Mouse (Mus musculus) gastrocnemius, adult 2 months (tissue): ENCODE measurements at regions not wholly inside any gene's neighbourhood (a gene's known extent, or its start where the extent isn't known, plus 50 kb on each side); places are given as distances from the start of the nearest gene placed in this dataset.
A peak's percentile ranks its signal among the peaks of the same experiment; 100 is the strongest.

ENCODE experiments used
- DNase-seq: peaks from one replicate; pipeline ENCODE4 v3.0.0; 2022
- H3K27ac ChIP-seq: fragments of 200-600 bp; 2 replicates; pipeline ENCODE4 v1.8.1; 2022; ENCODE audit warnings: mild to moderate bottlenecking
- H3K4me3 ChIP-seq: fragments of 200-600 bp; 2 replicates; pipeline ENCODE4 v1.8.1; 2022; ENCODE audit warnings: mild to moderate bottlenecking, moderate library complexity
- CTCF ChIP-seq: fragments of 200-600 bp; IDR thresholded peaks from 2 replicates; pipeline ENCODE4 v1.8.1; 2022; ENCODE audit warnings: antibody characterized with exemption, mild to moderate bottlenecking, moderate library complexity
- intact Hi-C: fragments of 180-260 bp; cut with DNase I; formaldehyde crosslinking; loops from one replicate; pipeline ENCODE4 v1.15.1; 2025

- peak overlapping the region; percentile 48 for H3K4me3 ChIP-seq
- peak overlapping the region; percentile 84 for H3K27ac ChIP-seq
- intact Hi-C loops = no loop called here
- DNase-seq = peak; percentile 76
- no peak for TF ChIP-seq CTCF
Measured at GRCm38 (mm10) chr9:62590407-62591195, 53.8 kb upstream of the Coro2b start.

- Histone ChIP-seq H3K27ac (peak overlapping the region; percentile 84), H3K4me3 (peak overlapping the region; percentile 48)
- intact Hi-C loops = no loop called here
- peak; percentile 73 for DNase-seq
- no peak for TF ChIP-seq CTCF
Measured at GRCm38 (mm10) chr9:62591196-62591485, 54.3 kb upstream of the Coro2b start.

- DNase-seq = no peak
- no peak for TF ChIP-seq CTCF
- H3K27ac ChIP-seq = no peak overlapping the region
- intact Hi-C loops = no loop called here
- H3K4me3 ChIP-seq = no peak overlapping the region
Measured at GRCm38 (mm10) chr9:62598056-62598455, 61.2 kb upstream of the Coro2b start.

GRCm38 (mm10) chr9:62598956-62599355 lies 62.1 kb upstream of the Coro2b start:
- DNase-seq = no peak
- no peak overlapping the region for H3K27ac ChIP-seq
- no peak overlapping the region for H3K4me3 ChIP-seq
- intact Hi-C loops = no loop called here
- no peak for TF ChIP-seq CTCF

- intact Hi-C loops = no loop called here
- Histone ChIP-seq H3K27ac (no peak overlapping the region), H3K4me3 (no peak overlapping the region)
- no peak for TF ChIP-seq CTCF
- DNase-seq = no peak
Measured at GRCm38 (mm10) chr9:62610526-62610925, 67.1 kb upstream of the Itga11 start.

GRCm38 (mm10) chr9:62611452-62611851 lies 66.2 kb upstream of the Itga11 start:
- no peak overlapping the region for H3K4me3 ChIP-seq
- peak; percentile 75 for DNase-seq
- intact Hi-C loops = no loop called here
- no peak for TF ChIP-seq CTCF
- H3K27ac ChIP-seq = peak overlapping the region; percentile 28; the same call in 1 of the 2 replicates

GRCm38 (mm10) chr9:62613053-62613452 lies 64.6 kb upstream of the Itga11 start:
- no peak overlapping the region for H3K4me3 ChIP-seq
- DNase-seq = no peak
- H3K27ac ChIP-seq = no peak overlapping the region; the same call in 1 of the 2 replicates
- TF ChIP-seq CTCF = no peak
- intact Hi-C loops = no loop called here

GRCm38 (mm10) chr9:62613806-62614205 lies 63.8 kb upstream of the Itga11 start:
- no peak overlapping the region for H3K27ac ChIP-seq
- H3K4me3 ChIP-seq = no peak overlapping the region
- intact Hi-C loops = no loop called here
- DNase-seq = no peak
- TF ChIP-seq CTCF = no peak

- intact Hi-C loops = no loop called here
- H3K4me3 ChIP-seq = no peak overlapping the region
- no peak for TF ChIP-seq CTCF
- H3K27ac ChIP-seq = no peak overlapping the region
- DNase-seq = no peak
Measured at GRCm38 (mm10) chr9:62614950-62615349, 62.7 kb upstream of the Itga11 start.

GRCm38 (mm10) chr9:62615799-62616198 lies 61.8 kb upstream of the Itga11 start:
- no peak for TF ChIP-seq CTCF
- intact Hi-C loops = no loop called here
- no peak overlapping the region for H3K4me3 ChIP-seq
- H3K27ac ChIP-seq = no peak overlapping the region
- peak; percentile 42 for DNase-seq

- no peak for DNase-seq
- intact Hi-C loops = no loop called here
- no peak overlapping the region for H3K27ac ChIP-seq
- no peak overlapping the region for H3K4me3 ChIP-seq
- no peak for TF ChIP-seq CTCF
Measured at GRCm38 (mm10) chr9:62618994-62619393, 58.6 kb upstream of the Itga11 start.

- DNase-seq = peak; percentile 61
- no peak for TF ChIP-seq CTCF
- intact Hi-C loops = no loop called here
- no peak overlapping the region for H3K27ac ChIP-seq
- H3K4me3 ChIP-seq = no peak overlapping the region
Measured at GRCm38 (mm10) chr9:62620901-62621445, 56.7 kb upstream of the Itga11 start.

- intact Hi-C loops = no loop called here
- TF ChIP-seq CTCF = peak; percentile 68
- no peak for DNase-seq
- no peak overlapping the region for H3K4me3 ChIP-seq
- H3K27ac ChIP-seq = no peak overlapping the region
Measured at GRCm38 (mm10) chr9:62622106-62622505, 55.5 kb upstream of the Itga11 start.

GRCm38 (mm10) chr9:62624562-62625044 lies 53.0 kb upstream of the Itga11 start:
- no peak for TF ChIP-seq CTCF
- intact Hi-C loops = loop anchor here (5.0 kb wide), 1 partner anchor 153 kb away; no protein-coding TSS in a partner anchor
- DNase-seq = no peak

More at GRCm38 (mm10) chr9:62624562-62625044, 53.0 kb upstream of the Itga11 start:
- Histone ChIP-seq H3K4me3 (no peak overlapping the region), H3K27ac (no peak overlapping the region)
